Mouse (Mus musculus): ENCODE data around the gene Fam19a1. TPM values are rescaled to one million over a fixed set of nuclear protein-coding genes. Genes with fewer than 3 reads are reported as not detected.

The Fam19a1 gene
- polyA plus RNA-seq, 1 experiment from 2014 or later, result 3.0 TPM

DNA sequence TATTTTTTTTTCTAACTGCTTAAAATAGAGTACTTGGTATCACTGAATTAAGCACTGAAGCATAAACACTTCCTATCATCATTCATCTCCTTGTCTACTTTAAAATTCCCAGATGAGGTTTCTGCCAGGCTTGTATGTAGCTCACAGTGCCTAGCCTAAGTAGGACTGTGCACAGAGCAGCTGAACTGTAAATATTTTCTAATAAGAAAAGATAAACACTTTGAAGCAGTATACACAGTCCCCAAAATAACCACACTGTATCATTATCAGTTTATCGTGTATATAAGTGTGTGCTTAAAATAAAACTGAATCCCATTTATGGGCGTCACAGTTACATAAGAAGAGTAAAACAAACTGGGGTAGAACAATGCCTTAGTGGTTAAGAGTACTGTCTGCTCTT is 522.7 kb downstream of the Fam19a1 start:
- Histone ChIP-seq H3K27me3 (ENCODE audit: insufficient read depth, low read length) (no peaks in the 10 kb centered on the region), H3K9me3 (ENCODE audit: low read depth, low read length) (no peaks in the 10 kb centered on the region), H3K4me3 (ENCODE audit: low read depth, low read length) (no peak overlapping the region), H3K4me1 (ENCODE audit: insufficient read depth) (no peaks in the 10 kb centered on the region), H3K36me3 (ENCODE audit: insufficient read depth) (no peaks in the 10 kb centered on the region), H3K4me2 (no peak overlapping the region), H3K27ac (ENCODE audit: low read depth) (no peak overlapping the region), H3K9ac (no peak overlapping the region)
- no peak for TF ChIP-seq CTCF (IDR thresholded peaks at IDR 0.05; ENCODE audit: low read depth)
- ATAC-seq (ENCODE audit: insufficient read depth) (peak; percentile 97), DNase-seq (peak; percentile 60)
- 25% methylated on average over 2 of the region's 2 CpGs for WGBS

DNA sequence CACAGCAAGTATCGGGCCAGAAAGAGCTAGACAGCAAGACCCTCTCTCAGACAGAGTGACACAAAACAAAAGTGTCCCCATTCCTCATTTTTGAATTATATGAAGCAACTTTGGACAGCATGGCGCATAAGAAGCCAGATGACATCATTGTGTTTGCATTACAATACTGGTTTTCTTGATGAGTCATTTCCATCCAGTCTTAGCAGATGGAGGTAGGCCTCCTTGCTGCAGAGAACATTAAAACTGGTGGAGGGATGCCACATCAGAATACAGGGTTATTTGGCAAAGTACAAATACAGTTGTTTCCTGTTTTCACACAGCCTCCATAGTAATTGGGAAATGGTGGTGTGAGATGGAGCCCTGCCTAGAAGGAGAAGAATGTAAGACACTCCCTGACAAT is 535.8 kb downstream of the Fam19a1 start:
- H3K9ac ChIP-seq, result no peak overlapping the region
- TF ChIP-seq CTCF (IDR thresholded peaks at IDR 0.05; ENCODE audit: low read depth), result no peak
- no peak; the same call in 1 of the 2 replicates for ATAC-seq (ENCODE audit: insufficient read depth)
- no peaks in the 10 kb centered on the region for H3K4me1 ChIP-seq (ENCODE audit: insufficient read depth)
- no peaks in the 10 kb centered on the region for H3K27me3 ChIP-seq (ENCODE audit: insufficient read depth, low read length)
- no peaks in the 10 kb centered on the region for H3K36me3 ChIP-seq (ENCODE audit: insufficient read depth)
- no peak overlapping the region for H3K4me2 ChIP-seq
- no peaks in the 10 kb centered on the region for H3K9me3 ChIP-seq (ENCODE audit: low read depth, low read length)
- no peak overlapping the region for H3K4me3 ChIP-seq (ENCODE audit: low read depth, low read length)
- H3K27ac ChIP-seq (ENCODE audit: low read depth), result no peak overlapping the region
- DNase-seq, result peak; percentile 17
- 95% methylated on average over 2 of the region's 2 CpGs for WGBS

DNA sequence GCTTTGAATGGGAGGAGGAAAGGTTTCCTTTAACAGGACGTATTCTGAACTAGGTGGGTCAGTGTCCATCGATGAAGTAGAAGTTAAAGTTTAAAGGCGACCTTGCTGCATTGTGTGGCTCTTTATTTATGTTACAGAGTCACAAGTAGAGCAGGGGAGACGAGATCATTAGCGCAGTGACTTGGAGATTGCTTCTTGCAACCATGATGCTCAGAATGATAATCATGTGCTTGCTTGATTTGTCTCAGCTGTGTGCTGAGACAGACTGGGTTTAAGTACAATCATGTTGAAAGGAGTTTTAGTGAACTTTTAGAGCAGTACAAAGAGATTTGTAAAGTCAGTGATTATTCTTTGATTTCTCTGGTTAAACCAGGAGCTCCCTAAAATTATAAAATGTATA is 536.3 kb downstream of the Fam19a1 start:
- H3K27me3 ChIP-seq (ENCODE audit: insufficient read depth, low read length), result no peaks in the 10 kb centered on the region
- H3K4me2 ChIP-seq, result no peak overlapping the region
- no peaks in the 10 kb centered on the region for H3K4me1 ChIP-seq (ENCODE audit: insufficient read depth)
- DNase-seq (peak; percentile 72), ATAC-seq (ENCODE audit: insufficient read depth) (no peak)
- WGBS, result 38% methylated on average over 5 of the region's 5 CpGs
- no peaks in the 10 kb centered on the region for H3K9me3 ChIP-seq (ENCODE audit: low read depth, low read length)
- no peaks in the 10 kb centered on the region for H3K36me3 ChIP-seq (ENCODE audit: insufficient read depth)
- no peak overlapping the region for H3K27ac ChIP-seq (ENCODE audit: low read depth)
- no peak overlapping the region for H3K4me3 ChIP-seq (ENCODE audit: low read depth, low read length)
- TF ChIP-seq CTCF (IDR thresholded peaks at IDR 0.05; ENCODE audit: low read depth), result no peak
- H3K9ac ChIP-seq, result no peak overlapping the region

DNA sequence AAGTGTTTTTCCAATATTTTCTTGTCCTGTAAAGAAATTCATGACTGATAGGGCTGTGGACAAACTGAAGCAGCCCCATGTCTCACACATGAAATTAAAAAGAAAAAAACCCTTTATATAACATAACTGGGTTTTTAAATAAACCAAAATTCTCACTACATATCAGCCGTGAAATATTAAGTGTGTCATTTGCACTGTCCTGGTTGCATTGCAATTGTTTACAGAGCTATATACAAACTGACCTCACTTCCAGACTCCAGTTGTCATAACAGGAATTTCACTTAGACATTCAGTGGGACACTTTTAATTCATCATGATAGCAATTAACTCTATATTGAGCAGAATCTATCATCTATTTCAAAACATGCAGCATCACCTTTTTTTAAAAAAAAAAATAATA is 553.4 kb downstream of the Fam19a1 start:
- DNase-seq, result peak; percentile 73
- Histone ChIP-seq H3K4me2 (no peak overlapping the region), H3K9me3 (ENCODE audit: low read depth, low read length) (no peaks in the 10 kb centered on the region), H3K27me3 (ENCODE audit: insufficient read depth, low read length) (no peaks in the 10 kb centered on the region), H3K27ac (ENCODE audit: low read depth) (no peak overlapping the region), H3K4me1 (ENCODE audit: insufficient read depth) (no peaks in the 10 kb centered on the region), H3K4me3 (ENCODE audit: low read depth, low read length) (no peak overlapping the region), H3K9ac (no peak overlapping the region), H3K36me3 (ENCODE audit: insufficient read depth) (no peaks in the 10 kb centered on the region)
- 40% methylated on average over 1 of the region's 1 CpGs for WGBS
- no peak for TF ChIP-seq CTCF (IDR thresholded peaks at IDR 0.05; ENCODE audit: low read depth)
- ATAC-seq (ENCODE audit: insufficient read depth), result peak; percentile 82

DNA sequence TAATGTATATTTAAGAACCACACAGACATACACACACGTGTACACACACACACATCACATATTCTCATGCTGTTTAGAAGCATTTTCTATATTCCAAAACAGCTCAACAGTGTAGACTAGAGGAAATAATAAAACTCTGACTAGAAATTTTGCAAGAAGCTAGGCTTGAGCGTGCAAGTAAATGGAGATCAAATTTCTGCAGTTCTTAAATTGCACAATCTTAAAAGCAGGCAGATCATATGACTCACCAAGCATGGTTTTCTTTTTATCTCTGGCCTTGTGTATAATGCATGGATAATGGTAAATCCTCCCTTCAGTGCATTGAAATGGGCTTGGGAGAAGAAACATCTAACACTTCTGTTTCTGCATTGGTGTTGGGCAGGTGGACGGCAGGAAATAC is 564.9 kb downstream of the Fam19a1 start:
- Histone ChIP-seq H3K4me3 (ENCODE audit: low read depth, low read length) (no peak overlapping the region), H3K27ac (ENCODE audit: low read depth) (no peak overlapping the region), H3K9me3 (ENCODE audit: low read depth, low read length) (no peaks in the 10 kb centered on the region), H3K36me3 (ENCODE audit: insufficient read depth) (no peaks in the 10 kb centered on the region), H3K27me3 (ENCODE audit: insufficient read depth, low read length) (no peaks in the 10 kb centered on the region), H3K4me2 (no peak overlapping the region), H3K9ac (no peak overlapping the region), H3K4me1 (ENCODE audit: insufficient read depth) (no peaks in the 10 kb centered on the region)
- no peak for ATAC-seq (ENCODE audit: insufficient read depth)
- WGBS, result 77% methylated on average over 3 of the region's 3 CpGs
- DNase-seq, result peak; percentile 5
- TF ChIP-seq CTCF (IDR thresholded peaks at IDR 0.05; ENCODE audit: low read depth), result no peak

Other genes with a start within 250 kb of the Fam19a1 start
- gene 1700123L14Rik, start 53.1 kb downstream of the Fam19a1 start, polyA plus RNA-seq (2014; fragmentation: Nextera tagmentation; extraction: Ambion mirVana), result not detected in 2 replicates

All from lung, embryonic 14.5 days (tissue).